Mouse (Mus musculus): Measurements from ENCODE around the gene Ugt1a8.

GRCm38 (mm10) chr1:88254793-88255465 lies 167.3 kb downstream of the Ugt1a8 start:
- TF ChIP-seq CTCF (IDR thresholded peaks at IDR 0.05; ENCODE audit: insufficient read depth, low read length) (no peak), POLR2A (IDR thresholded peaks at IDR 0.05; ENCODE audit: borderline replicate concordance, extremely low read depth, low read depth, low read length) (no peak)
